Mouse (Mus musculus) forebrain, embryonic 15.5 days (tissue): ENCODE measurements around the gene Pdcd5. TPM values are rescaled to one million over a fixed set of nuclear protein-coding genes. Genes with fewer than 3 reads are reported as not detected.

Experiments
- ATAC-seq: fragments of 200-750 bp; cut with Nextera tagmentation; replicated peaks from 2 replicates; pipeline ENCODE4 v1.8.0; 2017; ENCODE audit warnings: mild to moderate bottlenecking, moderate TSS enrichment, moderate library complexity
- H3K27ac ChIP-seq: fragments of 300-500 bp; sonication (generic); replicated peaks from 2 replicates; pipeline ENCODE4 v1.5.1; 2015; ENCODE audit warnings: mild to moderate bottlenecking, inconsistent platforms
- H3K27me3 ChIP-seq: fragments of 300-500 bp; sonication (generic); 2 replicates; pipeline ENCODE4 v1.6.1; 2015; ENCODE audit warnings: inconsistent platforms
- H3K36me3 ChIP-seq: fragments of 300-500 bp; sonication (generic); 2 replicates; pipeline ENCODE4 v1.6.1; 2015; ENCODE audit warnings: mild to moderate bottlenecking, inconsistent platforms
- H3K4me1 ChIP-seq: fragments of 300-500 bp; sonication (generic); 2 replicates; pipeline ENCODE4 v1.6.1; 2015; ENCODE audit warnings: inconsistent platforms
- H3K4me2 ChIP-seq: fragments of 300-500 bp; sonication (generic); replicated peaks from 2 replicates; pipeline ENCODE4 v1.6.1; 2015; ENCODE audit warnings: mild to moderate bottlenecking, inconsistent platforms
- H3K4me3 ChIP-seq: fragments of 300-500 bp; sonication (generic); 2 replicates; pipeline ENCODE4 v1.5.1; 2015; ENCODE audit warnings: mild to moderate bottlenecking, inconsistent platforms
- H3K9ac ChIP-seq: fragments of 300-500 bp; sonication (generic); replicated peaks from 2 replicates; pipeline ENCODE4 v1.6.1; 2015; ENCODE audit warnings: mild to moderate bottlenecking, inconsistent platforms
- H3K9me3 ChIP-seq: fragments of 300-500 bp; sonication (generic); 2 replicates; pipeline ENCODE4 v1.6.1; 2016; ENCODE audit warnings: inconsistent platforms
- WGBS: fragments of 180-500 bp; shearing (Covaris S2); methylation state at CpG from one replicate; pipeline ENCODE4 v1.1.7; 2015; ENCODE audit warnings: mixed read lengths; 5-methylcytosine and 5-hydroxymethylcytosine counted together
- polyA plus RNA-seq: library from polyadenylated mRNA; unstranded; fragments of >200 nt; fragmentation: Nextera tagmentation; extraction: Ambion mirVana; gene quantifications from 2 replicates; pipeline ENCODE4 v1.2.1, GENCODE M21; 2015

Gene Pdcd5
- 219 and 234 TPM in 2 replicates for polyA plus RNA-seq

GRCm38 (mm10) chr7:35647101-35647698, at the start of gene Pdcd5:
Pdcd5 (minus strand) TSS chr7:35647521.
- no peaks in the 10 kb centered on the region for H3K9me3 ChIP-seq
- peak within 1 kb of the TSS; percentile 89 for H3K4me3 ChIP-seq
- H3K36me3 ChIP-seq, result peaks cover 34% of the 10 kb centered on the region
- no peaks in the 10 kb centered on the region for H3K27me3 ChIP-seq
- H3K9ac ChIP-seq, result peak within 1 kb of the TSS; percentile 81
- ATAC-seq, result peak; percentile 94
- H3K27ac ChIP-seq, result peak within 1 kb of the TSS; percentile 81
- WGBS, result under 1% methylated on average over 62 of the region's 64 CpGs
- peaks cover 15% of the 10 kb centered on the region for H3K4me1 ChIP-seq
- peak within 1 kb of the TSS; percentile 72 for H3K4me2 ChIP-seq

- Histone ChIP-seq H3K27me3 (no peaks in the 10 kb centered on the region), H3K9me3 (no peaks in the 10 kb centered on the region), H3K36me3 (peaks cover 15% of the 10 kb centered on the region; the same call in 1 of the 2 replicates), H3K4me3 (no peak overlapping the region), H3K9ac (no peak overlapping the region), H3K4me1 (peaks cover 33% of the 10 kb centered on the region), H3K4me2 (no peak overlapping the region), H3K27ac (no peak overlapping the region)
- WGBS, result 84% methylated on average over 12 of the region's 12 CpGs
- no peak for ATAC-seq
These were observed 45.3 kb upstream of the Pdcd5 start for GRCm38 (mm10) chr7:35692641-35693040.

DNA sequence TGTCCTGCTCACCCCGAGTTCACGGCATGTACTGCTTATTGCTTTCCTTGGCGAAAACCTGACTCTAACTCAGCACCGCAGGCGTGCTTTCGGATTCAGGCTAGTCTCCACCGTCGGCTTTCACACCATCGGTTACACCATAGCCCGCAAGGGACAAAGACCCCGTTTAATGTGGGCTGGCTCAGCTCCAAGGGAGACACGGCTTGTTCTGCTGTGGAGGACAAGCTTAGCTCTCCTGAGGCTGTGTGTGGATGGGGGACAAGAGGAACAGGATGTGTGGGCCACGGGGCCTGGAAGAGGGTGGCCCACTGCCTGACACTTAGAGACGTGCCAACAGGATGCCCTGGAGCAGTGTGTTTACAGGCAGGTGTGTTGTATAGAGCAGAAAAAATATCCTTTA, 44.8 kb upstream of the Pdcd5 start:
- Histone ChIP-seq H3K4me3 (no peak overlapping the region), H3K9ac (no peak overlapping the region), H3K4me2 (no peak overlapping the region), H3K36me3 (peaks cover 15% of the 10 kb centered on the region; the same call in 1 of the 2 replicates), H3K27ac (0 out of 2 replicates have a peak overlapping the region, but pooled peaks have one; percentile 0), H3K9me3 (no peaks in the 10 kb centered on the region), H3K27me3 (no peaks in the 10 kb centered on the region), H3K4me1 (peaks cover 39% of the 10 kb centered on the region)
- ATAC-seq, result peak; percentile 47
- WGBS, result 30% methylated on average over 14 of the region's 14 CpGs

DNA sequence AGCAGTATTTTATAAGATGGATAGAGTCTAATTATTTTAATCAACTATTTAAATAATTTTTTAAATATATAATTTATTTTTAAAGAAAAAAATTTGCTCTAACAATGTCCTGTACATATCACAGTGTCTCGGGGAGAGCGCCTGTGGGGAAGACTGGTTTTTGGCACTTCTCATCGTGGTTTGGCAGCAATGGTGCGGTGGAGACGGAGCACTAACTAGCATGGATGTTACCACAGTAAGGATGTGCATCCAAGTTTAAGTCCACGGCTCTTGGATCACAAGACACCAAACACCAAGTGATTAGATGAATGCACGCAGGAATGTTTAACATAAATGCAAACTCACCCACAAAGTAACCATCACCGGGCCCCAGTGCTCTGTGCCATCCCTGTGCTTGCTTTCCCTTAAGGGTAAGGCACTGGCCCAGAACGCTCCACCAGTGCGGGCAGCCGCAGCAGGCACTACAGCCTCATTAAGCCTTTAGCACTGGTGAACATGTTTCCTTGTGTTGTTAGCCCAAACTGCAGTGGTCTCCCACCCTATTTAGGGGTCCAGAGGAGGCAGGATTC, 41.5 kb upstream of the Pdcd5 start:
- no peak overlapping the region for H3K4me3 ChIP-seq
- 52% methylated on average over 11 of the region's 11 CpGs for WGBS
- 0 out of 2 replicates have a peak overlapping the region, but pooled peaks have one; percentile 11 for H3K9ac ChIP-seq
- H3K9me3 ChIP-seq, result no peaks in the 10 kb centered on the region
- H3K4me2 ChIP-seq, result no peak overlapping the region
- ATAC-seq, result no peak
- peak overlapping the region; percentile 59 for H3K27ac ChIP-seq
- H3K4me1 ChIP-seq, result peaks cover 64% of the 10 kb centered on the region
- no peaks in the 10 kb centered on the region for H3K27me3 ChIP-seq
- peaks cover 7% of the 10 kb centered on the region; the same call in 1 of the 2 replicates for H3K36me3 ChIP-seq

- H3K4me2 ChIP-seq, result no peak overlapping the region
- no peaks in the 10 kb centered on the region for H3K9me3 ChIP-seq
- H3K36me3 ChIP-seq, result peaks cover 7% of the 10 kb centered on the region; the same call in 1 of the 2 replicates
- peak overlapping the region; percentile 42; the same call in 1 of the 2 replicates for H3K27ac ChIP-seq
- ATAC-seq, result no peak; the same call in 1 of the 2 replicates
- no peaks in the 10 kb centered on the region for H3K27me3 ChIP-seq
- no peak overlapping the region for H3K4me3 ChIP-seq
- WGBS, result 17% methylated on average over 9 of the region's 9 CpGs
- peaks cover 70% of the 10 kb centered on the region for H3K4me1 ChIP-seq
- no peak overlapping the region for H3K9ac ChIP-seq
These were observed 41.0 kb upstream of the Pdcd5 start for GRCm38 (mm10) chr7:35688276-35688675.

DNA sequence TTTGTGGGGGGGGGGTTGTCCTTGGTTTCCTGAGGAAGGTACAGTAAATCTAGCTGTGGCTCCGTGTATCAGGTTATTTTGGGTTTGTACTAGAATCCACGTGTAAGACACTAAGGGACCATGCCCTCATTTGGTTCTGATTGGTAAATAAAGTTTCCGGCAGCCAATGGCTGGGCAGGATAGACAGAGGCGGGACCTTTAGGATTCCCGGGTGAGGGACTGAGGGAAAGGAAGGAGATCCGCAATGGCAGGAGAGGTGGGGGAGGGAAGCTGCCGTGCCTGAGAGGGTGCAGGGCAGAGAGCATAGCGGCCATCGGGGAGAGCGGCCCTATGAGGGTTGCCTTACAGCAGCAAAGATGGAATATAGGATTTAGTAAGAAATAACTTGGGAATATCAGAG, 39.9 kb upstream of the Pdcd5 start:
- 32% methylated on average over 10 of the region's 10 CpGs for WGBS
- no peaks in the 10 kb centered on the region for H3K9me3 ChIP-seq
- peaks cover 62% of the 10 kb centered on the region for H3K4me1 ChIP-seq
- 0 out of 2 replicates have a peak overlapping the region, but pooled peaks have one; percentile 0 for H3K4me2 ChIP-seq
- H3K9ac ChIP-seq, result no peak overlapping the region
- no peaks in the 10 kb centered on the region for H3K27me3 ChIP-seq
- H3K27ac ChIP-seq, result peak overlapping the region; percentile 42
- H3K4me3 ChIP-seq, result no peak overlapping the region
- no peak for ATAC-seq
- H3K36me3 ChIP-seq, result peaks cover 7% of the 10 kb centered on the region; the same call in 1 of the 2 replicates

DNA sequence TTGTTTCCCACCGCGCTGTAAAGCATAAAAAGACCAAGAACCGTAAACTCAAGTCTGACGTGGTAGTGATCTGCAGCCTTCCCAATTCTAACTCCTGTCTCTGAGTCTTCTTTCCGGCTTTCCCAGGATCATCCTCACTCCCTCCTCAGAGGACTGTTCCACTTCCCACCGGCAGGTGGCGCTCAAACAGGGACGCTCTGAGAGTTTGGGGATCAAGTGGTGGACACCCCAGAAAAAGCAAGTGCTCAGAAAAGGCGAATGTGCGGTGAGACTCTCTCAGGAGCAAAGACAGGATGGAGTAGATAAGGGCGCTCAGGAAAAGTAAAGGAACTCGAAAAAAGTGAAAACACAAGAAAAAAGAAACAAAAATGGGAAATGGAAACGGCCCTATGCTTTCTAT, 39.4 kb upstream of the Pdcd5 start:
- ATAC-seq, result no peak
- H3K27ac ChIP-seq, result no peak overlapping the region; the same call in 1 of the 2 replicates
- H3K4me1 ChIP-seq, result peaks cover 58% of the 10 kb centered on the region
- H3K27me3 ChIP-seq, result no peaks in the 10 kb centered on the region
- no peaks in the 10 kb centered on the region for H3K9me3 ChIP-seq
- no peak overlapping the region for H3K4me3 ChIP-seq
- H3K4me2 ChIP-seq, result 0 out of 2 replicates have a peak overlapping the region, but pooled peaks have one; percentile 0
- H3K36me3 ChIP-seq, result peaks cover 7% of the 10 kb centered on the region; the same call in 1 of the 2 replicates
- H3K9ac ChIP-seq, result no peak overlapping the region
- 29% methylated on average over 13 of the region's 13 CpGs for WGBS

GRCm38 (mm10) chr7:35686216-35686615, 38.9 kb upstream of the Pdcd5 start:
- peaks cover 7% of the 10 kb centered on the region; the same call in 1 of the 2 replicates for H3K36me3 ChIP-seq
- ATAC-seq, result no peak
- no peak overlapping the region for H3K4me2 ChIP-seq
- no peak overlapping the region for H3K4me3 ChIP-seq
- no peak overlapping the region; the same call in 1 of the 2 replicates for H3K27ac ChIP-seq
- 61% methylated on average over 11 of the region's 11 CpGs for WGBS
- no peaks in the 10 kb centered on the region for H3K27me3 ChIP-seq
- H3K4me1 ChIP-seq, result peaks cover 58% of the 10 kb centered on the region
- H3K9me3 ChIP-seq, result no peaks in the 10 kb centered on the region
- H3K9ac ChIP-seq, result no peak overlapping the region; the same call in 1 of the 2 replicates

DNA sequence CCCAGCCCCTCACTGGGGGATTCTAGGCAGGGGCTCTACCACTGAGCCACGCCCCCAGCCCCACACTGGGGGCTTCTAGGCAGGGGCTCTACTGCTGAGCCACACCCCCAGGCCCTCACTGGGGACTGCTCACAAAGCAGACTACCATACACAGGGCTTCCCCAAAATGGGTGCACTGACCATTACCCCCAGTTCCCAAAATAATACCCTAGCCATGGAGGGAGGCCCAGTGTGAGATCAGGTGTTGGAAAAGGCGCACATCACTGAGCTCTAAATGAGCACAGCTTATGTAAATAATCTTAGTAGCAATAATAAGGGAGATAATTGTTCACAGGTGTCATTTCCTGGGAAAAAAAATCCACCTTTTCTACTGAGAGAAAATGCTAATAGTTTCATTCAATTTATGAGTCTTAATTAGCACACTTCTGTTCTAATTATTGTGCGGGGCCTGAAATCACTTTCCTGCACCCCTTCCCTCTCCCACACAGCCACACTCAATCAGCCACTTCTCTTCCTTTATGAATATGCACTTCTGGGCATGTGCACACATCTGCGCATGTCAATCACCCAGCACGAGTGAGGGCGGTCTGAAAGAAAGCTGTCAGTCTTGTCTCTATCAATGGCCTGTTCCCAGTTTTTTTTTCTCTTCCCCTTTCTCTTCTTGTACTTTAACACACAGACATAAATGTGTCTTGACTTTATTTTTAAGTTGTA, 36.2 kb upstream of the Pdcd5 start:
- WGBS, result 30% methylated on average over 6 of the region's 6 CpGs
- ATAC-seq, result peak; percentile 77
- Histone ChIP-seq H3K4me2 (peak overlapping the region; percentile 19; the same call in 1 of the 2 replicates), H3K4me1 (peaks cover 46% of the 10 kb centered on the region), H3K9ac (no peak overlapping the region), H3K9me3 (no peaks in the 10 kb centered on the region), H3K27ac (peak overlapping the region; percentile 72), H3K4me3 (no peak overlapping the region), H3K36me3 (no peaks in the 10 kb centered on the region), H3K27me3 (no peaks in the 10 kb centered on the region)

GRCm38 (mm10) chr7:35681559-35681958, 34.2 kb upstream of the Pdcd5 start:
- Histone ChIP-seq H3K4me1 (peaks cover 26% of the 10 kb centered on the region), H3K4me2 (no peak overlapping the region), H3K4me3 (no peak overlapping the region), H3K9me3 (no peaks in the 10 kb centered on the region), H3K27me3 (no peaks in the 10 kb centered on the region), H3K9ac (no peak overlapping the region), H3K27ac (no peak overlapping the region), H3K36me3 (no peaks in the 10 kb centered on the region)
- no peak for ATAC-seq
- WGBS, result 84% methylated on average over 3 of the region's 3 CpGs

DNA sequence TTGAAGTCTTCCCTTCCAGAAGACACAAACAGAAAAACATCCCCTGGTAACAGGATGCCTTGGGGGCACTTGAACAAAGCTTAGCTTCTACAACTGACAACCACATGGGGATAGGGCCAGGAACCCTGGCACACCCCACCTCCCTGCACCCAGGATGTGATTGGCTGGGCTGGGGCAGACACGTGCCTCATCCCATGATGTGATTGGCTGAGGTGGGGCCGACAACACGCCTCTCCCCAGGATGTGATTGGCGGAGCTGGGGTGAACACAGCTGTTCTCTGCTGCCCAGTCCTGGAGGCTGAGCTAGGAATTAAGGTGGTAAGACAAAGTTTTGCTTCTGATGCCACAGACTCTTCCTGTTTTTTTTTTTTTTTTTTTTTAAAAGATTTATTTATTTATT, 31.7 kb upstream of the Pdcd5 start:
- Histone ChIP-seq H3K4me3 (no peak overlapping the region), H3K9me3 (no peaks in the 10 kb centered on the region), H3K4me2 (no peak overlapping the region), H3K9ac (no peak overlapping the region), H3K4me1 (peaks cover 8% of the 10 kb centered on the region), H3K27me3 (no peaks in the 10 kb centered on the region), H3K36me3 (no peaks in the 10 kb centered on the region), H3K27ac (no peak overlapping the region)
- WGBS, result 79% methylated on average over 4 of the region's 4 CpGs
- ATAC-seq, result no peak
